Mouse (Mus musculus) testis, adult 2 months (tissue): Measurements from ENCODE around the gene Muc20.

Experiments used
- CTCF ChIP-seq: fragments of 200-500 bp; IDR thresholded peaks from 2 replicates; pipeline ENCODE4 v1.5.1; 2012; ENCODE audit warnings: low read depth, mild to moderate bottlenecking, inconsistent platforms, low read length, moderate library complexity; ENCODE audit not compliant: control insufficient read depth, insufficient read depth, insufficient replicate concordance
- POLR2A ChIP-seq: fragments of 200-500 bp; IDR thresholded peaks from 2 replicates; pipeline ENCODE4 v1.6.1; 2012; ENCODE audit warnings: low read depth, mild to moderate bottlenecking, inconsistent platforms, low read length, moderate library complexity; ENCODE audit not compliant: control insufficient read depth

DNA sequence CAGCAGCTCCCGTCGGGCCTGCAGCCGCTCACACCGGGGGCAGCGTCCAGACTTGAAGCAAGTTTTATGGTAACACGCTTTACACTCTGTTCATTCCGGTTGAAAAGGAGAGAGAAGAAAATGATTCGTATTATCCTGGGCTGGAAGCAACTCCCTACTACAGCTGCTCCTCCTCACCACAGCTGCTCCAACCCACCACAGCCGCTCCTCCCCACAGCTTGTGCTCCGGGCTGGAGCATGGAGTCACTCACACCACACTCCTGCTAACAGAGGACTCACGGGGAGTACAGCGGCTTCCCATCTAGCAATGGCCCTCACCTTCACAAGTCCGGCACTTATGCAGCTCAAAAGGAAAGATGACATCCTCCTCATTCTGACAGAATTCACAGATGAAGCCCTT, 26.8 kb upstream of the Muc20 start:
- TF ChIP-seq CTCF, result no peak
- no peak for TF ChIP-seq POLR2A
